Mouse (Mus musculus): ENCODE measurements at regions not wholly inside any gene's neighbourhood (a gene's known extent, or its start where the extent isn't known, plus 50 kb on each side); places are given as distances from the start of the nearest gene placed in this dataset.

GRCm38 (mm10) chr3:56751926-56752325 lies 549.9 kb downstream of the Tm4sf1 start:
- no peak for TF ChIP-seq CTCF (conservative IDR thresholded peaks at IDR 0.05; ENCODE audit: insufficient read depth, insufficient read length, low read depth, low read length)
- TF ChIP-seq POLR2A (IDR thresholded peaks at IDR 0.05; ENCODE audit: low read depth, low read length): no peak

All from kidney, adult 2 months (tissue).